Mouse (Mus musculus): Measurements from ENCODE around the gene Cdon.

Gene Cdon

DNA sequence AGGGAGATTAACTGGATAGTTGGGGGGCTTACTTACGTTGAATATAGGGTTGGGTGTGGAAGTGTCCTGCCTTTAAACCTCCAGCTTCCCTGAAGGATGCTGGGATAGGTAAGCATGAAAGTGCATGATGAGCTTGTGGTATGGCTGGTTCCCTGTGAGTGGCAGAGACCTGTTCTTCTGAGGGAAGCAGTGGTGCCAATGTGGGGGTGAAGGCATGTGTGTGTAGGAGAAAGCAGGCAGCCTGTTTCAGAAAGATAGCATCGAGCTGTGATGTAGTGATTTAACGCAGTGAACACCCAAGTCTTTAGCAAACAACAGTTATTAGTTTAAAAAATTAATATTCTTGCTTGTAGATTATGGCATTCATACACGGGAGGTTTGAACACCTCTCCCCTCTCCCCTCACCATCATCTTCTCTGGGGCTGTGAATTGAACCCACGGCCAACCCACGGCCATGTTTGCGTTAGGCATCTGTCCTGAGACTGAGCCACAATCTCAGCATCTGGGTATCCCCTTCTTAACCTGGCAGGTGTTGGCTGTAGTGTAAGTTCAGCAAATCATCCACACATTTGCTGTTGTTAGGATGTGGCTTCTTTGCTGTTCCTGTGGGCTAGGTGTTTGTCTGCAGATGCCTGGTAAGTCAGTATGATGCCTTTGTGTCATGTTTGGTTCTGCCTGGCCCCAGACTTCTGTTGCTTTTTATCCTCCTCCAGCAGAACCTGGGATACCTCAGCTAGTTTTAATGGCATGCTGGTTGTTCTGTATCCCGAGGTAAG is 17.5 kb downstream of the Cdon start:
- peak; percentile 45 for DNase-seq (ENCODE audit: low spot score)

DNA sequence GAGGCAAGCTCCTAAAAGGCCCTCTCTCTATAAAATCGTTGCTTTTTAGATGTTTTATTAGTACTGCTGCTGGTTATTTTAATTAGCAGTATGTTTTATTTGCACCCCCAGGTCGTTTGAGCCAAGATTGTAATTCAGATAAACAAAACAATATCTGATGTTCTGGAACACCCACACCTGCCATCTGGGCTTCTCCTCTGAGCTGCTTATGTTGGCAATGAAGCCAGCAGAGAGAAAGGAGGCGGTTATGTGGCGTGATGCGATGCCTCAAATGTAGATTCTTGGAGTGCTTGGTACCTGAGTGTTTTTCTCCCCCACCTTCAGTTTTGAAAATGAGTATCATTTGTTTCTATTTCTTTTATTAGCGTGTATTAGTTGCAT is 18.1 kb downstream of the Cdon start:
- DNase-seq (ENCODE audit: low spot score), result peak; percentile 82

DNA sequence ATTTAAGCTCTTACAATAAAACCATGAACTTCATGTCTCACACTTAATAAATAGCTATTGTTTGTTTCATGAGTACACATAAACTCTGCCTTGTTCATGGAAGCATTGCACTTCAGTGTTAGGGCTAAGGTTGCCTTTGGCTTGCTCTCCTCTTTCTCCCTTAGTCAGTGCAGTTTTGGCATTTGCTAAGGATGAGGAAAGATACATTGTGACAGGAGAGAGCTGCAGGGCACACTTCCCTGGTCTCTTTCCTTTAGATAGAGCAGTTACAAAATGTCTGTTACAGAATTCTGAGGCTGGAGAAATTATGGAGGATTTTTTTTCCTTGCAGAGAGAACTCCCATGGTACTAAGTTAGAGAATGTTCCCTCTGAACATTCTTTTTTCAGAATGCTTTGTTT is 18.8 kb downstream of the Cdon start:
- DNase-seq (ENCODE audit: low spot score), result no peak

DNA sequence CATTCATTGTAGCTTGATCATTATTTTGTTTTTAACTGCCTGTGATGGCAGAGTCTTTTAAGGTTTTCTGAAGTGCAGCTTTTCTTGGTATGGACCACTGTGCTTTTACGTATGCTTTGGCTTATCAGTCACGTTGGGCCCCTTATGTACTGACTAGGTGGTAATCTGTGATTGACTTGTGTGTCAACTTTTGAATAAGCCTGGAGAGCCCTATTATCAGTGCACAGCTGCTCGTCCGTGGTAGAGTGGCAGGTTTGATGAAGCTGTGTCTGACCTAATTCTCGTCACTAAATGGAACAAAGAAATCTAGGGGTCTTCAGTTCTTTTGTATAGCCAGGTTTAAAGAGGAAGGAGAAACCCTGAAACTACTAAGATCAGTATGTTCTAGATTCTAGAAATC is 21.5 kb downstream of the Cdon start:
- no peak for DNase-seq (ENCODE audit: low spot score)

DNA sequence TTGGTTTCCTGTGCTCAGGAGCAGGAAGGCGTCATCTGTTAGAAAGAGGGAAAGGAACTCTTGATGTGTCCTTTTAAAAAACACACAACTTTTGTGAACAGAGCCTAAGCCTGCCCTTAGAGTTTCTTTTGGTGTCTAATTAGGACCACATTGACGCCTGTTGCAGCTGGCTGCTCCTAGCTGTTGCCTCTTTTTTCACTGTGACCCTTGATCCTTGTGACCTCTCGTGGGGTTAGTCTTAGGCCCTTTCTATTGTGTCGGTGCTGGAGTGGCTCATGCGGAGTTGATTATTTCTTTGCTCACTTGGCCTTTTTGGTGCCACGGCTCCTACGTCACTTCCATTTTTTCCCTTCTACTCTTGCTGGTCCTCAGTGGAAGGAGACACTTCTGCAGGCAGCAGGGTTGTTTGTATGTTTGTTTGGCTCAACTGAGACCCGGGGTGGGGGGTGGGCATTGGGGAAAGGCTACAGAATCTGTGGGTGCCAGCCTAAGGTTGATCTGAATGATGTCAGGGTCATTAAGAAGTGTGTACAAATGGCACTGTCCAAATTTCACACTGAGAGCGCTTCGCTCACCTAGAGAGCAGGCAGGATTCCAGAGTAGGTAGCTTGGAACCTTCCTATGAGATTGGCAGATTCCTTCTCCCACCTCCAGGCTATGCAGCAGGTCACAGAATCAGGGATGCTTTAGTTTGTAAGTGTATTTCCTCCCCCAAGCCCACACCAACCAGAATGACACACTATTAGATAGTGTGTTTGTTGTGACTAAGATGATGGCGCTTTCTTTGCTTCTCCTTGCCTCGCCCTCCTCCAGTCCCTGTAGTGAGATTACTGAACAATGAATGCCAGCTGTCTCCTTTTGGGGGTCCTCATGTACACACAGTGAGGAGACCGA is 22.9 kb downstream of the Cdon start:
- DNase-seq (ENCODE audit: low spot score), result no peak

DNA sequence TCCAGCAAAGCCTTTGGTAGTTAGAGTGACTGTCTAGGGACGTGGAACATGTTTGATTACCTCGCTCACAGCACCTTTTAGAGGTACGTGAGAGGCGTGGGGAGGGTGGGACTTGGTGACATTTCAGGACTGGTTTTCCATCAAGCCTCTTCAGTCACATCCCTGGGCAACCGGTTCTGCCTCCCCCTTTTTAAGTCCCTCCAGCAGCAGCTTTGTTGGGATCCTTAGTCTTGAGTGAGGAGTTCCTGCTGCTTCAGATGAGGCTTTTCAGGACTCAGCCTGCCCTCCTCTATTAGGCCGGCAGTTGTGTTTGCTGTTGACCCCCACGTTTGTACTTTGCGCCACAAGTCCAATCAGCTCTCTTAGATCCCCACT is 23.6 kb downstream of the Cdon start:
- DNase-seq (ENCODE audit: low spot score), result no peak

DNA sequence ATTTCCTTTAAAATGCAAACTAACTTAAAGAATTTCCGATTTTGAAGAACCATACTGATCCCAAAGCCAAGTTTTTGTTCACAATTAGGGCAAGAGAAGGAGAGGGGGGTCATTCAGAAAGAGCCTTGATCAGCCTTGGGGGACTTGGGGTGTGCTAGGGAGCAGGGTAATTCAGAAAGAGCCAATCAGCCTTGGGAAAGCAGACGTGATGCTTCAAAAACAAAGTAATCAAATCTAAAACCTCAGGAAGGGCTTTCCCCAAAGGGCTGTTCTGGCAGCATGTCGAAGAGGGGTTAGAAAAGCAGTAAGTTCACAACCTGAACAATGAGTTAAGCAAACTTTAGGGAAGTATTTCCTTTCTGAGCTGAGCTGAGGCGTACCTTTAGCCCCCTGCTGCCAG is 26.0 kb downstream of the Cdon start:
- DNase-seq (ENCODE audit: low spot score), result no peak

DNA sequence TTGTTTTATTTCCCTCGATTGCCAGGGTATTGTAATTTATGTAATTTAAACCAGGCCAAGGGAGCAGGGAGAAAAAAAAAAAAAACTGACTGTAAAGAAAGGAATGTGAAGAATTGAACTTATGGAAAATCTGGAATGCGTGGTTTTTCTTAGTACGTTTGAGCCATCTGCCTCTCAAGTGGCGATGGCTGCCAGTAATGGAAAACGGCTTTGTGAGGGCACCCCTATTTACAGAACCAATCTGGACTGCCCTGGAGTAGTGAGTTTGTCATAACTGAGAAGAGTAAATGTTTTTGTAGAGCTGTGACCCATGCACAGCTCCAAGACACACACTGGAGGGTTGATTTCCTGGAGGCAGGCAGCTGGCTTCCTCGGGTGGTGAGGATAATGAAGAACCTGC is 32.4 kb downstream of the Cdon start:
- no peak for DNase-seq (ENCODE audit: low spot score)

DNA sequence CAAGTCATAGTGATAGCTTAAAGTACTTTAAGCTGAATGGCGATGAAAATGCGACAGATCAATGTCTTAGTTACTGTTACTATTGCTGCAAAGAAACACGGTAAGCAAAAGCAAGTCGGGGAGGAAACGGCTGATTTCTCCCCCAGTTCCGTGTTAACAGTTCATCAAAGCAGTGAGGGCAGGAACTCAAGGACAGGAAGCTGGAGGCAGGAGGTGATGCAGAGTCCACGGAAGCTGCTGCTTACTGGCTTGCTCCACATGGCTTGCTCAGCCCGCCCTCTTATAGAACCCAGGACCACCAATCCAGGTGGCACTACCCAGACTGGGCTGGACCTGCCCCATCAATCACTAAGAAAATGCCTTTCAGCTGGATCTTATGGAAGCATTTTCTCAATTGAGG is 38.7 kb downstream of the Cdon start:
- no peak for DNase-seq (ENCODE audit: low spot score)

DNA sequence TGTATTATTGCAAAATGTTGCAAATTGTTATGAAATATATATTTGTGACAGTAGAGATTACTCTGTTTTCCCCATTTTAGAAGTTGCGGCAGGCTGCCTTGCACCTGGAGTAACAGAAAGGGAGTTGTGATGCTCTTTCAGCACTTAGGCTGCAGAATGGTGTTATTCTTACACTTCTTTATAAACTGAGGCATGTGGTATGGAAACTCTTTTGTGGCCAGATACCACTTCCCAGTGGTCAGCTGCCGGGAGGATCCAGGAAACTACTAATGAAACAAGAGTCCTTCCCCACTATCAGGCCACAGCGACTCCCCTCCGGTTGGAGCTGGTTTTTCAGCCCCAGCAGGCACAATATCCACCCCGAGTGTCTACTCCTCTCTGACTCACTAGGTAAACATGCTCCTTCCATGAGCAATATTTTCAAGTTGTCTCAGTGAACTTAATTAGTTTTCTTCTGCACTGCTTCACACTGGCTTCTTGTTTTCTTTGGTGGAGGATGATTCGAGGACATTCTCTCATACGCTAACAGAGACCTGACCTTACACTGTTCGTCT is 46.4 kb downstream of the Cdon start:
- DNase-seq (ENCODE audit: low spot score), result no peak

DNA sequence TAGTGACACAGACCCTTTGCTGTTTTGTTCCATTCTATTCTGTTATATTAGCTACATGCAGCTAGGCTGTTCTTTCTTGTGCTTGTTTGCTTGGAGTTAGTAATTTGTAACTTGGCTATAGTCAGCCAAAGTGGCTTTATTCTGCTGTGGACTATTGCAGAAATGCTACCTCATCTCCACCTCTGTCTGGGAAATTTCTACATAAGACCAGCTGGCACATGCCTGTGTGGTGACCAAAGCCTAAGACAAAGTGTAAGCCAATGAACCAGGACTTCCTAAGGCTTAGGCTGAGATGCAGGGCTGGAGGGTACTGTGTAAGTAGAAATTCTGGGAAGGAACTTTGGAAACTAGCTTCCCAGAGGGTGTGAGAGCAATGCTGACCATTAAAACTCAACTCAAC is 48.0 kb downstream of the Cdon start:
- no peak for DNase-seq (ENCODE audit: low spot score)

DNA sequence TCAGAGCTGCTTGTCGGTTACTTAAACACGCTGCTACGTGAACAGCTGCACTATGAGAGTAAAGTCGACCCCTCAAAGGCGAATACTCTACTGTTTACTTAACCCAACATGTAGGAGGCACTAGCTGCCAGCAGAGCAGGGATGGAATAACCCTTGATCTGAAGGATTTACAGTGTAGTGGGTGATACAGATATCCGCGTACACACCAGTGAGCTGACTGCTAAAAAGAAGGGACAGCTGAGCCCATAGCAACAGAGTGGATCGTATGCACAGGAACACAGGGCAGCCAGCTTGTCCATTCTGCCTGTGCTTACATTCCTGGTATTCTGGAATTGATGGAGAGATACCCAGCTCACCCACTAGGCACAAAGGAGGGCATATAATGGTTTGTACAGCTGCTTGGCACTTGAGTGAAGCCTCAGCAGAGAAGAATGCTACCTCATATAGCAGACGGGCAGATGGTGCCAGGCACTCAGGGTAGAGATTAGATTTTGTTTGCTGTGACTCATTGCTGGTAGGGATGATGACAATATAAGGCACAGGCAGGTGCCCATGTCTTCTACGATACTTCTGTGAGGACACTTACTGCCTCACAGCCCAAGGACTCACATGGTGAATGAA is 53.3 kb downstream of the Cdon start:
- DNase-seq (ENCODE audit: low spot score), result no peak

DNA sequence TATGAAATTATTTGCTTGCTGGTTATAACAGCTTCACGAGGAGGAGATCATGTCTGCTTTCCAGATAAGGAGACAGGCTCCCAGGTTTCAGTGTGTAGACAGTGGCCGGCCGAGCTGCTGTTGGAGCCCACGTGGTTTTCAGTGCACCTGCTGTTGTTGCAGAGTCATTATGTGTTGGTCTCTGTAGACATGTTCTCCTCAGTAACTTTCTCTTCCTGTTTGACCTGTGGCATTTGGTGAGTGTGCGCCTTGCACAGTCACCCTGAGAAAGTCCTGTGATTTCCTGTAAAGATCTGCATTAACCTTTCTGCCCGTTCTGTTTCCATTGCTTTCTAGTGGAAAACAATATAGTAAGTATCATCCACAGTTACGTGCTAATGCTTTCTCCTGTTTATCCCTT is 54.5 kb downstream of the Cdon start:
- no peak for DNase-seq (ENCODE audit: low spot score)

DNA sequence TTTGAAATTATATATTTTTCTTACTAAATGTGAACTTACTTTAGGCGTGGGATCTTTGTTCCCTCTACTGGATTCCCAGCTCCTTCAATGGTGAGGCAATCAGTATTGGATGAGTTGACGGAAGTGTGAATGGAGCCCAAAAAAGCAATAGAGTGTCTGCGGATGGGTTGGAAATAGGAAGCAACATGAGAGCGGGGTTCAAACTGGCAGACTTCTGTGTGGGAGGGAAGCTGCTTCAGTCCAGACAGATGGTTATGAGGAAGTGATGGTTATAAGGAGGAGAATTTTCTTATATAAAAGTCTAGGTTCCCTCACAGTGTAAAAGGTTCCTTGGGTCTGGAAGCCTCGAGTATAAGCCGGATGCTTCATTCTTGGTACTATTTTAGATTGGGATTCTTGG is 58.5 kb downstream of the Cdon start:
- no peak for DNase-seq (ENCODE audit: low spot score)

DNA sequence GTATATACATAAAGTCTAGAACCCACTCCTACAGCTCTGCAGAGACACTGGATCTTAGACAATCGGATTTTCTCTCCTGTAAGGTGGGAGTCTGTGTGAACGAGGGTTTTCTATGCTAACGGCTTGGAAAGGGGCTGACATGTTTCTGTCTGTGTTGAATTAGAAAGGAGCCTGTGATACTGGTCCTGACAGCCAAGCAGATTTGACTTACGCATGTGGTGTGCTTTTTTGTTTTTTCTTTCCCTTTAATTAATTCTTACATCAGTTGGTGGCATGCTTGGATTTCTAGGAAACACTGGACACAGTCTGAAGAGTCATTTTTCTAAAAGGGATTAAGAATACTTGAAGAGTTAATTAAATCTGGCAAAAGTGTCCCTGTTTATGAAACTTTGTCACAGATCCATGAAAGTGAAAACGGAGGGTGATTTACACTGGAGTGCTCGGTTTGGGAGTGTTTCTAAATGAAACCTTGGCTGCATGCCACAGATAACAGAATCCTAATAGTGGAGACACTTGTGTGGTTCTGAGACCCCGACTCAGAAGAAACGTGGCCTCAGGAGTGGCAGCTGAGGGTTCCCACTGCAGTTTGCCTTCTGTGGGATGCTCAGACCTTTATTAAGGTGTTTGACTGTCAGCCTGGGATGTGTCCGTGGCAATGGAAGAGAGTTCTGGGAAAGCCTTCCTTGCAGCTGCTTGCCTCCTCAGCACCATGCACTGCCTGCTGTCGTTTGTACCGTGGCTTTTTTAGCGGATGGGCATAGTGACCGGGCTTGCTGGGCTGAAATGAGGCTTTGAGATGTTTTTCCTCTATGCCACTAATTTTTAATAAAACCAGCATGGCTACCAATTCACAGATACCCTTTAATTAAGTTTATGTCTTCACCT is 61.3 kb downstream of the Cdon start:
- DNase-seq (ENCODE audit: low spot score), result no peak

DNA sequence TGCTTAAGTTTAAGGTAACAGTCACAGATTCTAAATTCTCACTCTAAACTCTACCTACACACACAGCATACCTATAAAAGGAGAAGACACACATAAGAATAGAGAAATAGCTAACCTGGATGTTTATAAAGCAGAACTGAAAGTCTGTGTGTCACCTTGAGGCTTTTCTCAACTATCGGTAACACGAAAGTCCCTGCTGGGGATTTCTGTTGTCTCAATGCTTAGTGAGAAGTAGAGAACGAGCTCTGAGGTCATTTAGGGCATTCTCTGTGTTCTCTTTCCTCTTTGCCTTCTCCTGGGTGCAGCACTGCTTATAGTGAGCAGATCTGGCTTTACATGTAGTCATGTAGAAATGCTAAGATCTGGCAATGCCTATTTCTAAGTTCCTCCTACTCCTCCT is 63.0 kb downstream of the Cdon start:
- DNase-seq (ENCODE audit: low spot score), result no peak

DNA sequence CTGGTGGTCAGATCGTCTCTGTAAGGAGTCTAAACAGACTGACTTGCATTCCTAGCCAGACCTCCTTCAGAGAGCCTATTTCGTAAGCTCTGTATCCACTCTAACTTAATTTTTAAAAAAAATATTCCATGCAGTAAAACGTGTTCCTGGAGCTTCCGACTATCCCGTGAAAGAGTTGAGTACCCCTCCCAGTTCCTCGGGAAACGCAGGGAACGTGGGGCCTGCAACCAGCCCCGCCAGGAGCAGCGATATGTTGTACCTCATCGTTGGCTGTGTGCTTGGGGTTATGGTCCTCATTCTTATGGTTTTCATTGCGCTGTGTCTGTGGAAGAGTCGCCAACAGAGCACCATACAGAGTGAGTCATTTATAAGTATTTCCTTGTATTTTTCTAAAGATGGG is 65.7 kb downstream of the Cdon start:
- no peak for DNase-seq (ENCODE audit: low spot score)

DNA sequence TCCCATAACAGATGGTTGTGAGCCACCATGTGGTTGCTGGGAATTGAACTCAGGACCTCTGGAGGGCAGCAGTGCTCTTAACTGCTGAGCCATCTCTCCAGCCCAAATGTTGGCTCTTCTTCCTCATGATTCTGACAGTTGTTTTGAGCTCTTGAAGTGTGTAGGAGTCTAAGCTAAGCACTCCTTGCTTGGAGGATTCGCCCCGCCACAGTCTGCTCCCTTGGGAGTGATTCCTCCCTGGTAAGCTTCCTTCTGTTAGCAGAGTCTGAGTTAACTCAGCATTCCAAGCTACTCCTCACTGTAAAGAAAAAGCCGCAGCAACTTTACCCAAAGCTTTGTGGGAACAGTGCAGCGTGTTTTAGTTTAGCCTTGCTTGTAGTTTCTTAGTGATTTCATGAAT is 67.6 kb downstream of the Cdon start:
- DNase-seq (ENCODE audit: low spot score), result peak; percentile 21

DNA sequence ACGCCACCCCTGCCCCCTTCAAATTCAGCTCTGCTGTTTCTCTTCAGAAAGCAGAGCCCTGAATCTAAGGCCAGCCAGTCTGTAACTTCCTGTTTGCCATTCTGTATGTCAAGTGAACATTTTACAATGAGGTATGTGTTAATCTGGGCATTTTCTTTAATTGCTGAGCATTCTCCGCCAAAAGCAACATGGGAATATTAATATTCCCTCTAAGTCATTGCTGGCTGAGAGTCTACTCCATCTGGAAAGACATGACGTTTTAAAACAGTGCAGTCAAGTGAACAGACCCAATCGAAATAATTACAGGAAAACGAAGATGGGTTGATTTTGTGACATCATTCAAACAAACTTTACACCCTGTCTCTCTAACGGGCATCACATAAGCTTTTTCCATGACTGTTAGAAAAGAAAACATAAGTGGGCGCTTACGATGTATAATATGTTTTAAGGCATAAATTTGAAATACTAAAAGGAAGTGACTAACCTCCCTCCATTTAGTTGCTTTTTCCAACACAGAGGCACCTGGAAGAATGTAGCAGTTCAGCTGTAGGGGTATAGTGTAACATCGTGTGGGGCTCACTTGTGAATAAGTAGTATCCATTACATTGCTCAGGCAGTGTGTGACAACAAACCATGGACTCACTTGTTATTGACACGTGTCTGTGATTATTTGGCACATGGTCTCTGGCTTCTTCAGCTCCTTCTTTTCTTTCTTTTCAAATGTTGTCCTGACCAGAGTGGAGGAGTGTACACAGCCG is 70.4 kb downstream of the Cdon start:
- DNase-seq (ENCODE audit: low spot score), result no peak

DNA sequence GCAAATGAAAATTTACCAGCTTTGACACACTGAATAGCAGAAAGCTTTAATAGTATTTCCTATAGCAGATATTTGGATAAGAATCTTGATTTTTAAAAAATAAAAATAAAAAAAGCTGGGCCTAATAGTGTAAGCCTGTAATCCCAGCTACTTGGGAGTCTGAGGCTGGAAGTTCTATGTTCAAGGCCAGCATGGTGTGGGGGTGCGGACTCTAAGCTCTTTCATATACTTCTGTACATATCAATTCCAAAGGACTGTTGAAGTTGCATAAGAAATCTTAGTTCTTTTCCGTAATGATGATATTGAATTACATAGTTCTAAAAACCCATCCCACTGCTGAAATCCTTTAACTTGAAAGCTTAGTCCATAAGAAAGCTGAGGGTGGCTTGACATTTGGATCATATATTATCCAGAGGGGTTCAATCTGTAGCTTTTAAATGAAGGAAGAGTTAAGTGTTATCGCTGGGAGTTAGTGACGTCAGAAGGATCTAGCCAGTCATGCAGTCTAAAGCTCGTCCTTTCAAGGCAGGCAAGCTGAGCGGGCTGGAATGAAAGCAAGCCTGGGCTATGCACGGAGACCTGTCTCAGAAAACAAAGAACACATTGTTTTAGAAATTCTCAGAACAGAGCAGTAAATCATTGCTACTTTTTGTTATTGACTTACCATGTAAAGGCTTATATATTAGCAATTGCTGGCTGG is 72.3 kb downstream of the Cdon start:
- DNase-seq (ENCODE audit: low spot score), result no peak

DNA sequence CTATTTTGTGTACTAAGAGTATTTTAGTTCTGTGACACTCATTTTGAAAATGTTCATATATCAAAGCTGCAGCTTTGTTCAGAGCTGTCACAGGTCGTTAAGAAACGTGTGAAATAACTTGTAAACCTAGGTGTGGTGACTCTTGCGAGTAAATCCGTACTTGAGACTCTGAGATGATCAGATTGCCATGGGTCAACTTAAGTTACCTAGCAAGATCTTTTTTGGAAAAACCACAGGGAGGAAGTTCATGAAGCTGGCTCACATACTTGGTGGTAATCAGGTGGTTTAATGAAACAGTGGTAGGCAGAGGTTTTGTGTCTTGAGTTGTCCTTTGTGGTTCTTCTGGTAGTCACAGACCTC is 72.8 kb downstream of the Cdon start:
- DNase-seq (ENCODE audit: low spot score), result no peak
